Mouse (Mus musculus) embryonic fibroblast, embryonic 13.5 days (primary cell): ENCODE data around the gene Gm20388. TPM values are rescaled to one million over a fixed set of nuclear protein-coding genes. Genes with fewer than 3 reads are reported as not detected.

Source experiments
- H3K27ac ChIP-seq: 2 replicates; pipeline ENCODE4 v1.5.1; 2012; ENCODE audit warnings: low read length, control low read depth, inconsistent platforms; ENCODE audit not compliant: insufficient read depth
- H3K4me1 ChIP-seq: 2 replicates; pipeline ENCODE4 v1.6.1; 2011; ENCODE audit warnings: low read length; ENCODE audit not compliant: control insufficient read depth, insufficient read depth
- H3K4me3 ChIP-seq: 2 replicates; pipeline ENCODE4 v1.5.1; 2011; ENCODE audit warnings: mild to moderate bottlenecking, control low read depth, low read length; ENCODE audit not compliant: insufficient read depth
- CTCF ChIP-seq: IDR thresholded peaks from 2 replicates; pipeline ENCODE4 v1.5.1; 2011; ENCODE audit warnings: mild to moderate bottlenecking, control low read depth, low read length, moderate library complexity, borderline replicate concordance; ENCODE audit not compliant: insufficient read depth
- POLR2A ChIP-seq: IDR thresholded peaks from 2 replicates; pipeline ENCODE4 v1.6.1; 2011; ENCODE audit warnings: low read depth, mild to moderate bottlenecking, control low read depth, low read length, moderate library complexity
- polyA plus RNA-seq: library from polyadenylated mRNA; stranded (reverse); fragments of >200 nt; gene quantifications from 2 replicates; pipeline ENCODE4 v1.2.4, GENCODE M21; 2011; ENCODE audit warnings: low read depth; ENCODE audit not compliant: missing spikeins, insufficient read length

The Gm20388 gene
- polyA plus RNA-seq, 1 experiment = 82.8 TPM

GRCm38 (mm10) chr8:122849152-122849910 lies 2938.7 kb downstream of the Gm20388 start:
- no peak overlapping the region for H3K4me3 ChIP-seq
- peaks cover 6% of the 10 kb centered on the region; the same call in 1 of the 2 replicates for H3K4me1 ChIP-seq
- H3K27ac ChIP-seq = no peak overlapping the region
- TF ChIP-seq CTCF = no peak
- no peak for TF ChIP-seq POLR2A

DNA sequence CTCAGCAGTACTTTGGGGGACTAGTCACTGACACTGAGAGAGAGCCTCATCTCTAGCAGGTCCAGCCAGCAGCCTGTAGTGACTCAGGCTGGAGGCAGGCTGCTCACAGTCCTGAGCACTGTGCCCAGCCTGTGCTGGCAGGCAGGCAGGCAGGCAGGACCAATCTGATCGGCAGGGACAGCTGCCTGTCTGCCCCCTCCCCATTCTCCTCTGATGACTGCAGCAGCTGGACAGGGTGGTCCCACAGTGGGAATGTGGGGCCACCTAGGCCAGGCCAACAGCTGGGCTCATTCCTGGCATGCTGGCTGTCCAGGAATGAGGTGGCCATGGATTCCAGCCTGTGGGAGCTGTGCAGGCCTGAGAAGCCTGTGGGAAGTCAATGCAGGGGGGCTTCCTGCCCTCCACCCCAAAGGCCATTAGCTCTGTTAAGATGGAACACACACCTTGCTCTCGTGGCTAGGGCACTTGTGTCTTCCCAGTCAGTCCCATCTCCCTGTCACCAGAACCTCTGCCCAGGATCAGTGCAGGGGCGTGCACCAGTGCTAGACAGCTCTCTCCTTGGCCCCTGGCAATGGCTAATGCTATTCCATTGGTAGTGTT lies 2940.1 kb downstream of the Gm20388 start:
- Histone ChIP-seq H3K4me3 (no peak overlapping the region), H3K4me1 (peaks cover 6% of the 10 kb centered on the region; the same call in 1 of the 2 replicates), H3K27ac (no peak overlapping the region)
- no peak for TF ChIP-seq CTCF
- TF ChIP-seq POLR2A = no peak

DNA sequence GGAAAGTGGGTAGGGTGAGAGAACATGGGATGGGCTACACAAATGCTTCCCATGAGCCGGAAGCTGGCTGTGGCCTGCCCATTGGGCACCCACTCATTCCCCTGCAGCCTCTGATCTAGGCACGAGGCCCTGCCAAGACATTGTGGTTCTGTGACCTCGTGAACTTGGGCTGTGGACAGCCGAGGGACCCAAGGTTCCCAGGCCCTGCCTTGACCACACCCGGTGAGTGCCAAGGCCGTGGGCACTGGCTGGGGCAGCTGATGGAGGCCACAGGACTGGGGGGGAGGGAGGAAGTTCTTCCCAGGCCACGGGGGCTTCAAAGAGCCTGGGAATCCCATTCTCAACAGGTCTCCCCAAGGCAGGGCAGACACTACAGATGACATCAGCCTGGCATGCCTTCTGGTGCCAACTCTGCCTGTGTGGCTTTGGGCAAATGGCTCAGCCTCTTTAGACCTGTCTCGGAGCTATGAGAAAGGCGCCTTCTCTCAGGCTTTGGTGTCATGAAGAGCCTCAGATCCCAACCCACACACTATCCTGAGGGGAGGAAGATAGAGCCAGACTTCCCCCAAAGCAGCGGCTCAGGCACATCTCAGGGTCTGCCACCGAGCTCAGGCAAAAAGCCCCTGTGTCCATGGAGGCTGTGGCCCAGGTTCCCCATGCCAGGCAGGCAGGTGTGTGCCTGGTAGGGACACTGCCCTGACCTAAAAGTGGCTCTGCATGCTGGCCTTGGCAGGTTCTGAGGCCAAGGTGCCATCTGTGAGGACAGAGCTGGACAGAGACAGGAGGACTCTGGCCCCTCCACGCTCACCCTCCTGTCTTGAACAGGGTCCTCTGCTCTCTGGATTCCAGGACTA lies 2941.3 kb downstream of the Gm20388 start:
- Histone ChIP-seq H3K27ac (no peak overlapping the region), H3K4me1 (peaks cover 6% of the 10 kb centered on the region; the same call in 1 of the 2 replicates), H3K4me3 (no peak overlapping the region)
- no peak for TF ChIP-seq POLR2A
- TF ChIP-seq CTCF = no peak

GRCm38 (mm10) chr8:122852546-122852905 lies 2941.9 kb downstream of the Gm20388 start:
- H3K4me1 ChIP-seq = peaks cover 6% of the 10 kb centered on the region; the same call in 1 of the 2 replicates
- TF ChIP-seq POLR2A (no peak), CTCF (no peak)

GRCm38 (mm10) chr8:122853340-122853771 lies 2942.7 kb downstream of the Gm20388 start:
- H3K4me1 ChIP-seq = peaks cover 6% of the 10 kb centered on the region; the same call in 1 of the 2 replicates
- TF ChIP-seq POLR2A = no peak
- TF ChIP-seq CTCF = no peak
- H3K27ac ChIP-seq = 0 out of 2 replicates have a peak overlapping the region, but pooled peaks have one; percentile 5
- no peak overlapping the region for H3K4me3 ChIP-seq

More at GRCm38 (mm10) chr8:122852546-122852905, 2941.9 kb downstream of the Gm20388 start:
- no peak overlapping the region for H3K27ac ChIP-seq
- no peak overlapping the region for H3K4me3 ChIP-seq

- no peak overlapping the region for H3K27ac ChIP-seq
- H3K4me3 ChIP-seq = no peak overlapping the region
- H3K4me1 ChIP-seq = peaks cover 6% of the 10 kb centered on the region; the same call in 1 of the 2 replicates
- TF ChIP-seq CTCF (no peak), POLR2A (no peak)
These were observed 2943.7 kb downstream of the Gm20388 start for GRCm38 (mm10) chr8:122854388-122854787.

- TF ChIP-seq POLR2A (no peak), CTCF (no peak)
- Histone ChIP-seq H3K4me1 (peaks cover 6% of the 10 kb centered on the region; the same call in 1 of the 2 replicates), H3K27ac (no peak overlapping the region), H3K4me3 (no peak overlapping the region)
These were observed 2944.5 kb downstream of the Gm20388 start for GRCm38 (mm10) chr8:122855123-122855522.

DNA sequence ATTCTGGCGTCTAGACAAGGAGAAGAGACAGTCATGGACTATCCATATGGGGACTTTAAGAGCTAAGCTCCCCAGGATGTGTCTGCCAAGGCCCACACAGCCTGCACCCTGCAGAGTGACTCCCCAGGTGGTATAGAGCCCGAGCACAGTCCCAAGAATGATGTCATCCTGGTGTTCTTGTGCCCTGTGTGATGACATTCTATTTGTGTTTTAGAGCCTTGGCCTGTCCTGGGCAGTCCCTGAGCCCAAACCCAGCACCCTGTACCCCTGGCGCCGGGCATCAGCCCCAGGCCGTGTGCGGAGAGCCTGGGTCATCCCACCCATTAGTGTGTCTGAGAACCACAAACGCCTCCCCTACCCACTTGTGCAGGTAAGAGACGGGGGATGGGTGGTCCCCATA lies 2945.6 kb downstream of the Gm20388 start:
- H3K4me1 ChIP-seq = 0 out of 2 replicates have a peak, but pooled peaks cover 6% of the 10 kb centered on the region
- H3K4me3 ChIP-seq = no peak overlapping the region
- H3K27ac ChIP-seq = no peak overlapping the region
- TF ChIP-seq POLR2A (no peak), CTCF (no peak)

DNA sequence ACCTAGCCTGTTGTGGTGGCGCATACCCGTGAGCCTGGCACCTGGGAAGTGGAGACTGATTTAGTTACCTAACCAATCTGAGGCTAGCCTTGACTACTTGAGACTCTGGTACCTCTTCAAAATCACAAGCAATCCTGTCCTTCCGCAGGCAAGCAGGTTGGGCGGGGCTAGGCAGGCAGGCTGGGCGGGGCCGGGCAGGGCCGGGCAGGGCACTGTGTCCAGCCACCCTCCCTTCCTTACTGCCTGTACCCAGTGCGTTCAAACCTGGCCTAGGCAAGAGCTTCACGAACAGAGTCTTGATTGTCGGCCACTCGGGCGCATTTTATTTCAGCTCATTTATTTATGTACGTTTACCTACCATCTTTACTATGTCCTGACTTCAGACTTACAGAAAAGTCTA lies 2949.2 kb downstream of the Gm20388 start:
- no peaks in the 10 kb centered on the region for H3K4me1 ChIP-seq
- no peak overlapping the region for H3K27ac ChIP-seq
- no peak for TF ChIP-seq CTCF
- TF ChIP-seq POLR2A = no peak
- H3K4me3 ChIP-seq = no peak overlapping the region
